Mouse (Mus musculus) layer of hippocampus, adult 2 months (tissue): ENCODE results near the gene Ifitm6. TPM values are rescaled to one million over a fixed set of nuclear protein-coding genes. Genes with fewer than 3 reads are reported as not detected.
A peak's percentile ranks its signal among the peaks of the same experiment; 100 is the strongest.

Source experiments
- DNase-seq, 2 experiments: peaks; one replicate each; pipeline ENCODE4 v3.0.0; 2022; ENCODE audit warnings: low spot score in 2 of 2
- H3K27ac ChIP-seq: fragments of 200-600 bp; 2 replicates; pipeline ENCODE4 v1.8.1; 2022
- H3K4me3 ChIP-seq: fragments of 200-600 bp; 2 replicates; pipeline ENCODE4 v1.8.1; 2022; ENCODE audit warnings: mild to moderate bottlenecking
- CTCF ChIP-seq: fragments of 200-600 bp; conservative IDR thresholded peaks from 2 replicates; pipeline ENCODE4 v1.8.1; 2022; ENCODE audit warnings: antibody characterized with exemption, mild to moderate bottlenecking, moderate library complexity
- total RNA-seq, 2 experiments: library from RNA; stranded (reverse); gene quantifications; 2 replicates each; pipeline ENCODE4 v1.2.3; 2021

Gene Ifitm6
- total RNA-seq, 2 experiments from 2014 or later: not detected

DNA sequence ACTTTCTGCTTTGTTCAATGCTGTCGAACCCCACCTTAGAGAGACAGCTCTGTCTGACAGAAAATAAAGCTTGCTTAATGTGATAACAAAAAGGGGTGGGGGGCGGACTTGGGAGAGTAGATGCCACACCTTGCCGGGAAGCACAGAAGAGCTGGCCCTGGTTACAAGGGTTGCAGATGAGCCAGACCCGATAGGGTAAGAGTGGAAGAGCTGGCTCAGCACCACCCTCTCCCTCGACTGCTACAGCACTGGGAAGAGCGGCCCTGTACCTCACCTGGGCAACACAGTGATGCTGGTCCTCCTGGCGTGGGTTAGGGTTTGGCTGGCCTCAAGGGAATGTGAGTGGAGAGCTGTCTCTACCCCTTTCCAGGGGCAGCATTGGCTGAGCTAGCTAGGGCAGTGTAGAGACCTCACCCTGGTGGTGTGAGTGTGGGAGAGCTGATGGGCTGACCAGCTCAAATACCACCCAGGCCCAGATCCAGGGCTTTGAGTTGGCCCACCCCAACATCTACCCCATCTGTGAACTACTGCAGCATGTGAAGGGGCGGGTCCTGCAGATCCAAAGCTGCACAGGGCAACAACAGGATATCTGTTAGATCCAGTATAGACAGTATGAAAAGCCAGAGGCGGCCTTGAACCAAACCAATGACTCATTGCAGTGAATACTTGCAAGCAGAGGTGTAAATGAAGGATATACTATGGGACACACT lies 14.9 kb upstream of the Ifitm6 start:
- DNase-seq: no peak
- TF ChIP-seq CTCF: no peak

DNA sequence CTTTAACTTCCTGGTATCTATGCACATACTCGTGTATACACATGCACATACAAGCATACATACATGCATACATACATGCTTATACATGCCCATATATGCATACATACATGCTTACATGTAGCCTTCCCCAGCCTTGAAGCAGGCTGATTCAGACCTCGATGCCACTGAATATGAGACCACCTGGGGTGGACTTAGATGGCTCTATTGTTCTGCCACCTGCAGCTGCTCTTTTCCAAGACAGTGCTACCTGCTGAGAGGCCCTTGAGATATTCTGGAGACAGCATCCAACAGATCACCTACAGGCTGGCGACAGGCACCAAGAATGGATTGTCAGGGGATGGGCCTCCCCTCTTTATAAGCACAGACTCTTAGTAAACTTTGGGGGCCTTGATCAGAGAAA lies 12.7 kb upstream of the Ifitm6 start:
- no peak for DNase-seq
- Histone ChIP-seq H3K4me3 (no peak overlapping the region), H3K27ac (no peak overlapping the region)
- no peak for TF ChIP-seq CTCF

More for the DNA sequence above, 14.9 kb upstream of the Ifitm6 start:
- Histone ChIP-seq H3K27ac (no peak overlapping the region), H3K4me3 (no peak overlapping the region)

- Histone ChIP-seq H3K4me3 (no peak within 1 kb of the TSS), H3K27ac (no peak within 1 kb of the TSS)
- no peak for DNase-seq
- no peak for TF ChIP-seq CTCF
Measured at GRCm38 (mm10) chr7:141028831-141029230, 11.1 kb upstream of the Ifitm6 start, which contains the start of gene Gm17387. TSS of gene Gm17387 (plus strand) at chr7:141029131.

GRCm38 (mm10) chr7:141026740-141027098 lies 9.0 kb upstream of the Ifitm6 start:
- TF ChIP-seq CTCF: no peak
- DNase-seq: no peak
- H3K27ac ChIP-seq: peak overlapping the region; percentile 39; the same call in 1 of the 2 replicates
- H3K4me3 ChIP-seq: no peak overlapping the region

DNA sequence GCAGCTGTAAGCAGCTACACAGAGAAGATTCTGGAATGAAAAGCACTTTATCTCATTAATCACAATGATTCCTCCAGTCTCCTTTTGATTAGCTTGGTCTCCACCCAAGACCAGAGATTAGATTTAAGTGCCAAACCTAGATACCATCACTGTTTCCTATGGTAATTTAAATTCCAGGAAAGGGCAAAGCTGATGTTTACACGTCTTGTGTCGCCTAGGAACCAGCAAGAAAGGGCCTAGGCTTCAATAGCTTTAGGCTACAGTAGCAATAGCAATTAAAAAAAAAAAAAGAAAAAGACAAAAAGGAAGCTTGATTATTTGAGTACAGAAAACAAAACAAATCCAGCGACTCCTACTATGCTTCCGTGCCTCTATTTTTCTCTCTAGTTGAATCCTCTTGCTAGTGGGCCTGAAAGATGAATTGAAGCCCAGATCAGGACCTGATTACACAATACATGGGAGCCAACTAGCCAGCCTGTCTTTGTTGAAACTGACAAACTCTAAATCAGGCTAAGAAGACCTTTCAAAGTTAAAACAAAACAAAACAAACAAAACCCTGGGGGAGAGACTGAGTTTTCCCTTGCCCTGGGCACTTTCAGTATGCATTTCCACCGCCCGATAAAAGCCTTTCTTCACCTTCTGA lies 8.5 kb upstream of the Ifitm6 start:
- Histone ChIP-seq H3K4me3 (no peak overlapping the region), H3K27ac (peak overlapping the region; percentile 39; the same call in 1 of the 2 replicates)
- no peak for TF ChIP-seq CTCF
- no peak for DNase-seq

DNA sequence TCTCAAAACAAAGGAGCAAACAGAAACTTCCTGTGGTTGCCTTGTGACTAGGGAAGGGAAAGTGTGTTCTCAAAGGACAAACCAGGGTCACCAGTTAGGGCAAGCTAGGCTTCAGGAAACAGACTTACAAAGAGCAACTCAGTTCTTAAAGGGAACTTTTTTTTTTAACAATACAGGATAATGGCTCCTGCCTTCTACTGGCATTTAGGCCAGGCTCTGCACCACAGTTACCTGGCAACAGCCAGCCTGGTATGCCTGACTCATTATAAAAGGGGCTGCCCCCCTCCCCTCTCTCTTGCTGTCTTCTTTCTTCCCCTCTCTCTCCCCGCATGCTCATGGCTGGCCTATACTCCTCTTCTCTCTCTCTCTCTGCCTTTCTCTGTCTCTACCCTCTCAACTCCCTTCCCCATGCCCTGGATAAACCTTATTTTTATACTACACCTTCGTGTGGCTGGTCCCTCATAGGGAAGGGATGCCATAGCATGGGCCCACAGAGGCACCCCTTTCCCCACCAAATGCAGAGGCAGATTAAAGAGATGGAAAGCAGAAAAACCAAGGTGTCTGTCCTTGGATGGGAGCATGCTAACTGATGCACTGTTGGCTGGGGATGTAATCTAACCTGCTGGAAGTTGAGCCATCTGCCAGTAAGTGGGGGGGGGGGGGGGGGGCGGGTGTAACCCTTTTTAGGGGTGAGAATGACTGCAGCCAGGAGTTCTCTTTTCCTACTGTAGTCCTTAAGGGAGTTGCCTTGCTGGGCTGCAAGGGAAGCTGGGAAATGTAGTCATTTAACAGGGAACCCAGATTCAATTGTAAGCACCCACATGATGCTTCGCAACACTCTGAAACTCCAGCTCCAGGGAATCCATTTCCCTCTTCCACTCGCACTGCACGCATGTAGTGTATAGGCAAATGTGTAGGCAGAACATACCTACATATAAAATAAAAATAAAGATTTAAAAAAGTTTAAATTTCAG lies 7.4 kb upstream of the Ifitm6 start:
- H3K4me3 ChIP-seq: no peak overlapping the region
- H3K27ac ChIP-seq: peak overlapping the region; percentile 68
- no peak for DNase-seq
- TF ChIP-seq CTCF: no peak

DNA sequence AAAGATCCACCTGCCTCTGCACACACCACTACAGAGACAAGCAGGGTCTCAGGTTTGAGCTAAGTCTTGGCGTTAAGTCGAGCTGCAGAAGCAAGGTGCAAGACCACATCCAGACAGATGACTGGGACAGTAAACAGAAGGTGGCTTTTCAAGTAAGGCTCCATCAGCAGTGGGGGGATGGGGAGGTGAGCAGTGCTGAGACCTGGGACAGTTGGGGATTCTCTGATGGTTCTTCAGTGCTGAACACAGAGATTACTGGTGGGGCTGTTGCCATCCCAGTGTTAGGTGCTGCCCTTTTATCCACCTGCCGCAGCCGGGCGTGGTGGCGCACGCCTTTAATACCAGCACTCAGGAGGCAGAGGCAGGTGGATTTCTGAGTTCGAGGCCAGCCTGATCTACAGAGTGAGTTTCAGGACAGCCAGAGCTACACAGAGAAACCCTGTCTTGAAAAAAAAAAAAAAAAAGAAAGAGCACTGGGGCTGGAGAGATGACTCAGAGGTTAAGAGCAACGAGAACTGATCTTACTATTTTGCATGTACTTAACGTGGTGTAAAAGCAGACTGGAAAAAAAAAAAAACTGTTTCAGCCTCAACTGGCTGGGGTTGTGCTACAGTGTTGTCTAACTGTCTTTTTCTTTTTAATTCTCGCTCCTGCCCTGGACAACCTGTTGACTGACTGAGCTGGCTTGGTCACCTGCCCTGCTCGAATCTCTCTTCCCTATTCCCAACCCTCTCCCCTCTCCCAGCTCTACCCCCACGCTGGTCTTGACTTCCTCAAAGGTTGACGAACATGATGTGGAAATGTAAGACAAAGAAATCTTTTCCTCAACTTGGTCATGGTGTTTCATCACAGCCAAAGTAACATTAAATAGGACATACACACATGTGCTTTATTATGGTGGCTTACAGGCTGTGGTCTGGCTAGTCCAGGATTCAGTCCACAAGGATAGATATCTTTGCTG lies 4.0 kb upstream of the Ifitm6 start:
- no peak for TF ChIP-seq CTCF
- H3K27ac ChIP-seq: no peak overlapping the region
- H3K4me3 ChIP-seq: no peak overlapping the region
- no peak for DNase-seq

GRCm38 (mm10) chr7:141019028-141019427 lies 1.3 kb upstream of the Ifitm6 start:
- no peak for DNase-seq
- TF ChIP-seq CTCF: no peak
- Histone ChIP-seq H3K27ac (no peak overlapping the region), H3K4me3 (no peak overlapping the region)

GRCm38 (mm10) chr7:141016707-141017697 lies 722 bp downstream of the Ifitm6 start:
- Histone ChIP-seq H3K4me3 (no peak overlapping the region), H3K27ac (no peak overlapping the region)
- DNase-seq: no peak
- TF ChIP-seq CTCF: no peak; the same call in 1 of the 2 replicates

DNA sequence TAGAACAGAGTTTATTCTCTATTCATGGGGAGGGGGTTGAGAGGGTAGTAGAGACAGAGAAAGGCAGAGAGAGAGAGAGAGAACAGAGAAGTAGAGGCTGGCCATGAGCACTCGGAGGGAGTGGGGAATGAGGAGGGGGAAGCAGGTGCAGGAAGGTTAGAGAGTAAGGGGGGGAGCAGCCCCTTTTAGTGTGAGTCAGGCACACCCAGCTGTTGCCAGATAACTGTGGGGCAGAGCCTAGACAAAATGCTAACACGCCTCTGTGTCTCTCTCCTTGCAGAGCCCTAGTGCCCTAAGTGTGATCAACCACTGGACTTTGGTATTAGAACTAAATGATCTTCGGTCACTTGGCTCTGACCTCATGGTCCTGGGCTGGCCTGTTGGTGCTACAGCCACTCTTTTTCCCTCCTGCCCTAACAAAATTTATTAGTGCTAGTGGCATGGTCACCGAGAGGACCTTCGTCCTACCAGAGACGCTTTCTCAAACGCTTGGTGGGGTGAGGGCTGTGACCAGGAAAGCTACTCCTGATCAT lies 6.4 kb downstream of the Ifitm6 start:
- Histone ChIP-seq H3K27ac (no peak overlapping the region), H3K4me3 (no peak overlapping the region)
- no peak for DNase-seq
- TF ChIP-seq CTCF: no peak
